Mouse (Mus musculus) ovary, adult 18-20 months (tissue): ENCODE data around the gene Qsox2.

ENCODE experiments used
- DNase-seq: peaks from one replicate; pipeline ENCODE4 v3.0.0; 2022; ENCODE audit warnings: low spot score, mixed read lengths

Qsox2 gene

DNA sequence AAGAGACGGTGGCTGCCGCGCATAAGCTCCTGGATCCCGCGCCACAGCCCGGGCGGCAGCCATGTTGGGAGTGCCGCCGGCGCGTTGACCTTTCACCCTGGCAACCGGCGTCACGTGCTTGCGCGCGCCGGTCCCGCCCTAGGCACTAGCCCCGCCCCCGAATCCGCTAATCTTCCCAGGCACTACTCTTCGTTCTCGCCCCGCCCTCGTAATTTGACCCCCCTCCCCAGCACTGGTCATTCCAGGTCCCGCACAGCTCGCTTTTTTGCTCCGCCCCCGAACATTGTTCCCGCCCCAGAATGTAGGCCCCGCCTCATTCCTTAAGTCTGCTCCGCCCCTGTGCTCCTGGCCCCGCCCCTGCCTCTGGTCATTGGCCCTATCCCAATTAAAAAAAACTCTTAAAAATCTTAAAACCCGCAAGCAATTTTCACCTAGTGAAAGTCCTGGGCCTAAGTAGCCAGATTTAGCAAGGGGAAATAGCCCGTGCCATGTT lies at the start of gene Qsox2:
Qsox2 (minus strand) TSS at position 236 of the 493 bp plus-strand sequence.
- DNase-seq, result peak; percentile 88

DNA sequence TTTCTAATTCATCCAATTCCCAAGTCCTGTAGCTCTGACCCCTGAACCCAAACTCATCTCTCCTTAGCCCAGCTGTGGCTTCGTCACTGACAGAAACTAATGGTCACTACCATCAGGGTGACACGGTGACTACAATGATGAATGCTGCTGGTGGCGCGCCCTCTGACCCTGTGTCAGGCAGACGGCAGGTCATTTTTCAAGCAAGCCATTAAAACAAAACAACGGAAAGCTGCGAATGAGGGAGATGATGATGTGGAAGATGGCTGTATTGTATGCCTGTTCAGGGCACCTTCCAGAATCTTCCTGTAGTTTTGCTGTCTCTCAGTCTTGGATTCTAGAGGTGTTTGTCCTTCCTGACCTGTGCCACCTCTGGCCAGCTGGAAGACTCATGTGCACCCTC lies 49.1 kb upstream of the Qsox2 start:
- no peak for DNase-seq

DNA sequence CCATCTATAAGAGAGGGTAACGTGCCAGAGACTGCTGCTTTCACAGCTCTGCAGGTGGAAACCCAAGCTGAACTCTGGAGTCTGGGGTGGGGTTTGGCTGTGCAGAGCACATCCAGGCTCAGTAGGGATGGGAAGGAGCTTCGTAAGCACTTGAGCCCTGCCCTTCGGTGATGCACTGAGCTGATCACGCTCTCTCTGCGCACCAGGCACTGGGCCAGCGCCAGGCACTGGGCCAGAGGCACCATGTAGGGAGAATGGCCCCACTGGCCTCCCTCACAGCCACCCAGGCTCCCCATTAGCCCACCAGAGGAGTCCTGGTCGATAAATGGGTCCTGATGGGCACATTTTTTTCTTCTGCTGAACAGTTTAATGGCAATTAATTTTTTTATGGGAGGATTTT lies 48.5 kb upstream of the Qsox2 start:
- DNase-seq, result no peak

DNA sequence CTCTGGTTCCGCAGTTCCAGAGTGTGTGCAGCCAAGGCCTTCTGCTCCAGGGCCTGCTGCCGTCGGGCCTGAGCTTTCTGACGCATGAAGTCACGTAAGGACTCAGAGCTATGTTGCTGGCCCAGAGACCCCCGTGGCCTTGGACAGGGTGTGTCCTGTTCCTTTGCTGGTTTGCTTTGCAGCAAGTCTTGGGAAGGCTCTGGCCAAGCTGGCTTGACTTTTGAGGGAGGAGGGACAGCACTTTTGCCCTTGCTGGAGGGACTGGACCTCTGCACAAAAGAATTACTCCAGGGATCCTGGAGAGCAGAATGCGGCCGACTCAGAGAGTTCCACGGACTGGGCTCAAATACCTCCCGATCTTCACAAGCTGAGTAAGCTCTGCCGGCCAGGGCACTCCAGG lies 43.3 kb upstream of the Qsox2 start:
- DNase-seq, result no peak

DNA sequence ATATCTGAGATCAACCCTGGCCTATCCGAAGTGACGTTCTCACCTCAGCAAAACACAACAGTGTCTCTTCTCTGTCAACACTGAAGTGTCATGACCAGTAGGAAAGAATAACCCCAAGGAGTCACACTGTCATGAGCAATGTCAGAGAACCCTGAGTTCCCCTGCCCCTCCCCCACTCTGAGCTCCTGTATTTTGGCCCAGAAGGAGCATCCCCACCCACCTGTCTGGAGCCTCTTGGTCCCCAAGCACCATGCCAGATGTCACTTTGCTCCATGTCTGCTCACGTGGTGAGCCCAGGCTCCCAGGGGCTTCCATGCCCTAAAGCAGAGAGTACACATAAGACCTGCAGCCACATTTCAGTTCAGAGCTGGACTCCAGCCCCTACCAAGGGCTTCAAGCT lies 42.4 kb upstream of the Qsox2 start:
- no peak for DNase-seq

DNA sequence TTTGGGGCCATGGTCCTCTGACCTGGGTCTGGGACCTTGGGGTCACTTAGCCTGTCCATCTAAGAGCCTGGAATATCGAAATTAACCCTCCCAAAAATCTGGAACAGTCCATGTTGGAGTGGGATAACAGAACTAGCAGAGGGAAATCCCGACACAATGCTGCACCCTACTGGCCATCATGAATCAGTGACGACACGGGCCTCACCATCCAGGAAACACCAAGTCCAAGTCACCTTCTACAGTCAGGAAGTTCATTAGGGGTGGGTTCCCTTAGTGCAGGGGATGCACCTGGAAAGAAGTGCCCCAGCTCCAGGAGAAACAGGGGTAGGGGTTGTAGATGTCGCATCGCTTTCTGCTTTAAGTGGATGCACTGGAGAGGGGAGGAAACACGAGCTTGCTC lies 36.3 kb upstream of the Qsox2 start:
- peak; percentile 12 for DNase-seq

DNA sequence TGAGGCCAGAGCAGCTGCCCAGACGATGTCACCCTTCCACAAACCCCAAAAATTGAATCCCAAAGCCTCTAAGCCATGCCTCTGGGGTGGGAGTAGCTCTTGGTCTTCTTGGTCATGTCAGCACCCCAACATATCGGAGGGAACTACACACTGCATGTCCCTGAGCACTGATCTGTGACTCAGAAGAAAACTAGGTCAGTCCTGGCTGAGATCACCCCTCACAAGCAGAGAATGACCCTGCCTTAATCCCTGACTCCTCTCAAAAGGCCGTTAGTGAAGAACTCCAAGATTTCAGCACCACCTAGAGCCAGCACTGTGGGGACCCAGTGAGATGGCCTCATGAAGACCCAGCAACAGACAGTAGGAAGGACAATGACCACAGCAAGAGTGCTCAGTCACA lies 30.9 kb upstream of the Qsox2 start:
- no peak for DNase-seq

DNA sequence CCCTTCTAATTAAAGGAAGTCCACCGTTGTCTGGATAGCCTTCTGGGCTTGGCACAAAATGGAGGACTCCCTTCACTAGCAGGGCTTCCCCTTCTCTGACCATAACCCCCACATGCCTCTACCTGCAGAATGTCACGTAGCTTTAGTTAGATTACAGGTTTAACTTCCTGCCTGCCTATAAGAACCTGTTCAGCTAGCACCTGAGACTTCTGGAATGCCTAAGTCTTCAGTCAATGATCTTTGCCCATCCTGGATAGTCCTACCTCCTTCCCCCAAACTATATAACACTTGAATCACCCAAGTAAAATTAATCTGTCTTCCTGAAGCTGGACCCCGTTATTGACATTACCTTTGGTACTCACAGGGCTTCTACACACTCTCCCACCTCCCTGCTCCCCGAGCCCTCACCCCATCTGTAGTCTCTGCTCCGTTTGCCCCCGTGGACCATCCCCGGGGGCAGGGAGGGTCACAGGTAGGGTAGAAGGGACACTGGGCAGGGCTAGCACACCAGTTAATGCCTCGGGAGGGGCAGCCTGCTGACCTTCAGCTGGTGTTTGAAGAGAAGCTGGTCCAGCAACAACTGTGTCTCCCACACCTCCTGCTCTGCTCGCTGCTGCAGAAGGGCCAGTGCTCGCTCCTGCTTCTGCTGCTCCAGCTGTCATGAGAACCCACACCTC lies 28.9 kb upstream of the Qsox2 start:
- no peak for DNase-seq

DNA sequence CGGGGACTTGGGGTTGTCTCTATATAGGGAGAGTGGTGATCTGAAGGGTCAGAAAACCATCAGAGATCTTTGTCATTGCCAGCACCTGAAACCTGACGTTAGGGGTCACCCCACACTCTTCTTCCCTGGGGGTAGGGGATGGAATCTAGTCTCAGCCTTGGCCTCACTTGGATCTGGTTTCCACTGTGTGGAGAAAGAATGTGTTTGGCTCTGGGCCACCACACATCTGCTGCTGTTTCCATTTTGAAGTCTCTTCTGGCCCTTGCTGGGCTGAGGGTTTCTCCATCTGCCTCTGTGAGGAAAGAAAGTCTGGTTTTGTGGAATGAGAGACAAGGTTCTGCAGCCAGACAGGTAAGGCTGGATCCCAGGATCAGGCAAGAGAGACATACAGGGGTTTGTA lies 27.8 kb upstream of the Qsox2 start:
- no peak for DNase-seq

DNA sequence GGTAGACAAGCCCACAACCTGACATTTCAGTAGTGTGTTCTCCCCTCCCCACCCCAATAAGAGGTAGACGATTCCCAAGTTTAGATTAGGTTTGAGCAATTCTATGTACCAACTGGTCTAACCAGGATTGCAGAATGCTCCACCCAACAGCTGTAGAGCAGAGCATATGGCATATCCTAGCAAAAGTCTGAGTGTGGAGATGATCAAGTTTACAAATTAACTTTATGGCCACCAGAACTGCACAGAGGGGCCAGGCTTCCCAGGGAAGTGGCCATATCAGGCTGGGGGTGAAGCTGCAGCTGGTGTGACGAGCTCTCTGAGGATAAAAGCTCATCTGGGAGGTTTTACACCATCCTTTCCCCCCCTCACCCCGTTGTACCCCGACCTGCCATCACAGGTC lies 27.3 kb upstream of the Qsox2 start:
- DNase-seq, result no peak

DNA sequence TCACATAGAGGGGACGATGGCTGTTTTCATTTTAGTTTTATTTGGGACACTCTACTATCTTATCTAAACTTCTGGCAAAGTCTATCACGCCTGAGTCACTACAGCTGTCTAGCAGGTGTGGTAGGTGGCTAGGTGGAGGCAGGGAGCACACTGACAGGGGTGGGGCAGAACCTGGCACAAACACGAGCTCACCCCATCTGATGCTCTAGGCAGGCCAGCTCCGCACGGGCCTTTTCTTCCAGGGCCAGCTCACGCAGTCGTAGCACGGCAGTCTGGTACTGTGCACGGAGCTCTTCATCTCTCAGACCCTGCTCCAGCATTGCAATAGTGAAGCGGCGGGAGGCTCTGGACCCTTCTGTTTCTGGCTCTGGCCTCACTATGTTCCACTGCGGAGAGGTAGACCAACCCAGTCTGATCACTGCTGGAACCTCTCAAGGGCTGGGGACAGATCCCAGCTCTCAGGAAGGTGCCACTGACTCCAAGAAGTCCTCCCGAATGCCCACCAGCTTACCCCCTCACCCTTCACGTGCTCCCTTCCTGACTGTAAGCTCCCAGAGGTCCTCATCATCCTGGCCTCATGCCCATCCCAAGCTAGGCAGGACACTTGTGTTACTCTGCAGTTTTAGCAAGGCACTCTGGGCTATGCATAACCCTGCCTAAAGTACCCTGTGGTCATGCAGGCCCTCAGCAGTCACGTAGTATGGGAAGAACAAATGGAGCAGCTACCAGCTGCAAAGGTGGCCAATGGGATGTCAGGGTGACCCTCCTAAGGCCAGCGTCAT lies 20.2 kb upstream of the Qsox2 start:
- no peak for DNase-seq

DNA sequence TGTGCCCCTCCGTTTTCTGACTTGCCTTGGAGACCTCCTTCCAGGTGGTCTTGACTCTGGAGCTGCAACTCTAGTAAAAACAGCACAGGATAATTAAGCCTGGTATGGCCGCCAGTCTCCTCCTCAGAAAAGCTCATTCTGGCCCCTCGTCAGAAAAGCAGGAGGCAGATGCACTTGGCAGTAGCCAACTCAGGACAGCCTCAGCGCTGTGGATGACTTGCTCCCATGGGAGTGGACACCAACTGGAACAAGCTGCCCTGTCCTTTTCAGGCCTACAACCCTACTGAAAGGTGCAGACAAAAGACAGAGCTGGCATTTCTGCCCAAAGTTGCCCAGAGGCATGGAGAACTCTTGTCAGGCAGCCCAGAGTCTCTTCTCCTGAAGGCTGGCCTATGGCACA lies 17.5 kb upstream of the Qsox2 start:
- DNase-seq, result no peak

DNA sequence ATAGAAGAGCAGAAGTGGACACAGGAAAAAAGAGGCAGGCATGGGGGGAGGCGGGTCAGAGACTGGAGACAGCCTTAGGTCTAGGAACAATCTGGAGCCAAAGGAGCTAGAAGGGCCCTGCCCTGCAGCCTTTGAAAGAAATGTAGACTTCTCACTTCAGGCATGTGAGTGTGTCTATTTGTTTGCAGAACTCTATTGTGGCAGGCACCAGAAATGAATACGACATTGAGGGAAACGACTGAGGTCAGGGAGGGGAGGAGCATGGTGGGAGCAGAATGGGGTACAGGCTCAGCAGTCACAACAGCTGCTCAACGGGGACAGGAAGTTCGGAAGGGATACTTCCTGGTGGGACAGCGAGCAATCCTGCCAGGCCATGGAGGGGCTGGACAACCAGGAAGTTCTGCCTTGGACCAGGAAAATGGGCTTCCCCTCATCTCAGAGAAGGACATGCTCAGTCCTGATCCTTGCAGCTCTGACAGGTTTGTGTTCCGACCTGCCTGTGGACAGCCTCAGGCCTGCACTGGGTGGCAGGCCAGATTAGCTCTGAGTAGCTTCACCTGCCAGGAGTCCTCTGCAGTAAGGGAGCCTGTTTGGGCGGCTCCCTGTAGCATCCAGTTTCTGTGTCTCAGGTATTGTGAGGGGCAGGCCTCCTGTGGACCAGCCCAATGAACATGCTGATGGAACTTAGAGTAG lies 15.3 kb upstream of the Qsox2 start:
- no peak for DNase-seq

DNA sequence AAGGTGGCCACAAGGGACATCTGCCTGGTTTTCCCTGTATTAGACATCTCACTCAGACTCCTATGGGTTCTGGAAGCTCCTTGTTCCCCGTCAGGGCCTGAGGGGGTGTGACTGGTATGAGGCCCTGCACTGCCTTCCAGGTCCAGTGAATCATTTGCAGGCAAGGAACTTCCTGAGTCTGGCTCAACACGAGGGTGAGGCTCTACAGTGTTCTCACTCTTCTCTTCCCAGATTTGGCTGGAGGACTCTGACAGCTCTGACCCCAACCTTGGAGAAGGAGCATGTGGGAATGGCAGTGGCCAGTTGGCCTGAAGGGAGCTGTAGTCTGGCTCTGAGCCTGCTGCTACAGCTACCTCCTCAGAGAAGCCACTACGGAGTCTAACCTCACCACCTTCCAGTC lies 10.2 kb upstream of the Qsox2 start:
- no peak for DNase-seq

DNA sequence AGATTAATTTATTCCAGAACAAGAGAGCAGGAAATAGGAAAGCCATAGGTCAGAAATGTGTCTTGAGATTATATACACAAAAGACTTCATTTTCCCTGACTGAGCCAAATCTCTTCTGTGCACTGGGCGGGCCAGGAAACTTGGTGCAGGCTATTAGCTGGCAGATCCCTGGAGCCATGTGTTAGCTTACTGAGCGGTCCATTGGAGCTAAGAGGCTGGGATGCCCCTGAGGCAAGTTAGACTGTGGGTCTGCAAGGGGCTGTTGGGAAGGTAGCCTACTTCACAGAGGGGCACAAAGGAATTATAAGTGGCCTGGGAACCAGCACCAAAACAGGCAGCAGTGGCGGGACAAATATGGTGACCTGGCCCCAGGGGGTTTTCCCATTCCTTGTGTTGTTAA lies 3.5 kb upstream of the Qsox2 start:
- DNase-seq, result no peak

DNA sequence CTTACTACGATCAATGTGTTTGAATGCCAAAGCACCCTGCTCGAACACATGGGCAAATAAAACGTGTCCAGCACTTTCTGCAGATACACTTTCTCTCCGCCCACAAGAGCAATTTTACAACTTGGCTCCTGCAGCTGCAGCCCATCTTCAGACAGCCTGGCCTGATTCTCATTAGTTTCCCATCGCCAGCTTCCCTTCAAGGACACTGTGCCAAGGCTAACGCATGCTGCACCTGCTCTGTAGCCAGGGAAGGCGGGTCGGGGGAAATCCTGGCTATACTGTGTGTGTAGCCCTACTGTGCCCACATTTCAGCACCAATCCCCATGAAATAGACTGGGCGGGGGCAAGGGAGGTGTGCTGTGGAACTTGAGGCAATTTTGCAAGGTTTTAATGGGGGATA lies 3.0 kb upstream of the Qsox2 start:
- no peak for DNase-seq

DNA sequence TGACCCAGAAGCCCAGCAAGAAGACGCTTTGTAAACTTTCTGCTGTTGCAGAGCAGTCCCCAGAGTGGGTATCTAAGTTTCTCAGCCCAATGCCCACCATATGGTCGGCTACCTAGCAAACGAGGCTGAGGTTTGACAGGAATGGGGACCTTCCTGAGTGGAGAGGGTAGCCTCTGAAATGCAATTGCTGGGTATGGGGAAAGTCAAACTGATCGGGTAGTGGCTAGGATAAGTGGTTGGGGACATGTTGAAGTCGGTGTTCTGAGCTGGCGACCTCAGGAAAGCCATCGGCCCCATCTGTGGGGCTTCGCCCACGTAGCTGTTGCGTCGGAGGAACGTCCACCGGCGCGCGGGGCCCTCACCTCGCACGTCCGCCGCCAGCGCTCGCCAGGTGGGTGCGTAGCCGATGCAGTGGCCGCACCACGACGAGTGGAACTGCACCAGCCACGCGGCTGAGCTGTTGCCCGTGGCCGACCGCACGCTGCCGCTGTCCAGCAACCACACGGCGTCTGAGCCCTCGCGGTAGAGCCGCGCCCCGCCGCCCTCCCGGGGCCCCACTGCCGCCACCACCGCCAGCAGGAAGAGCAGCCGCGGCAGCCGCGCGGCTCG lies 540 bp downstream of the Qsox2 start:
- DNase-seq, result no peak

DNA sequence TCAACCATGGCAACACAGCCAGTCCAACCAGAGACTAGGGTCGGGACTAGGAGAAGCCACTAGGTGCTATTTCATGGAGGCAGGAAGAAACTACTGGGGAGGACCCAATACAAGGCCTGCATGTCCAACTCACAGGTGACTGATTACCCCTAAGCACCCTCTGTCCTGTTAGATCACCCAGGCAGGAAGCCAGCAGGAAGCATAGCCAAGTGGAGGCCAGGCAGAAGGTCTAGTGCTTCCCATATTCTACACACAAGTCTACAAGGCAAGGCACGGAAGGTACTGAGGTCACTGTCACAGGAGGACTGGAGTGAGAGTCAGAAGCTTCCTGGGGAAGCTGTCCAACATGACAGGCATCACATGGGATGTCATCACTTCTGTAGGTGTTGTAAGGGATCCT lies 2.6 kb downstream of the Qsox2 start:
- DNase-seq, result no peak

DNA sequence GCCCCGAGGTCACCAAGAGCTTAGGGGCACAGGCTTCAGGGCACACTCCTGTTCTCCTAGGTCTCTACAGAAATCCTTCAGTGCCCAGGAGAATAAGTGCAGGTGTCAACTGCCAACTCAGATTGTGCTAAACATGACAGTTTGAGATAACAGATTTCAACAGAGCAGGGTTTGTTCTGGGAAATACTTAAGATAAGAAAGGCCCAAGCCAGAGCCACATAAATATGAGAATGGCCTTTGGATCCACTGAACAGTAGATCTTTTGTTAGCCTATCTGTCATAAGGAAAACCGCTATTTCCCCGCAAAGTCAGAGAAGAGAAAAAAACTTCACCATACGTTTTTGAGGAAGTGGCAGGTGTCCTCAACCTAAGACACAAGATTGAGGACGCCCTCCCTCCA lies 3.1 kb downstream of the Qsox2 start:
- DNase-seq, result no peak

DNA sequence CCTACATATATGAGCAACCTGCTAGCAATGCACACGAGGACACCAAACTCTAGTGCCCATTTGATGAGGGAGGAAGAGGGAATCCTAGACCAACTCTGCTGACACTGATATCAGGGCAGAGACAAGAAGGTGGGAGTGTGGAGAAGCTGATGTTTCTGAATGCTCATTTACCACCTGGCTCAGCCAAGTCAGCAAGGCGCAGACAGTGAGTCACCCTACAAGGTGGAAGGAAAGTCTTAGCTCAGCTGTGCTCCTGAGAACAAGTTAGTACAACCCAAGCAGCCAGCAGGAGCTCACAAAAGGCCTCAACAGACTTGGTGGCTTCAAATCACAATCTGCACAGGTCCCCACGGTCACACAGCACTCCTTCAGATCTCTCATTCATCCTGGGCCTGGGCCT lies 6.0 kb downstream of the Qsox2 start:
- DNase-seq, result no peak

DNA sequence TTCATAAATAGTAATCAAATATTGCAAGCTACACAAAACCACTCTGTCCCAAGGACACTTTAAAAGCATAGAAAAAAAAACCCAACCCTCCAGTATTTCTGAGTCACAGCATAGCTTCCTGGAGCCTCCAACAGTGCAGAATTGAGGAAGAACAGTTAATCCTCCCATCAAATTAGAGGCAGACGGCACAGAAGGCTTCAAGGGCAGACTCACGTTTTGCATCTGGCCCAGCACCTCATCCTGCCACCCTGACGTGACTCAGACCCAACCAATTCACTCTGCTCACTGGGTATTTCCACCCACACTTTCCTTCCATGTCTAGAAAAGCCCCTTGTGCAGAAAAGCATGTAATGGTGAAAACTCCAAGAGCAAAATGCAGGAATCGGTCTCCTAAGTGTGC lies 7.1 kb downstream of the Qsox2 start:
- no peak for DNase-seq

DNA sequence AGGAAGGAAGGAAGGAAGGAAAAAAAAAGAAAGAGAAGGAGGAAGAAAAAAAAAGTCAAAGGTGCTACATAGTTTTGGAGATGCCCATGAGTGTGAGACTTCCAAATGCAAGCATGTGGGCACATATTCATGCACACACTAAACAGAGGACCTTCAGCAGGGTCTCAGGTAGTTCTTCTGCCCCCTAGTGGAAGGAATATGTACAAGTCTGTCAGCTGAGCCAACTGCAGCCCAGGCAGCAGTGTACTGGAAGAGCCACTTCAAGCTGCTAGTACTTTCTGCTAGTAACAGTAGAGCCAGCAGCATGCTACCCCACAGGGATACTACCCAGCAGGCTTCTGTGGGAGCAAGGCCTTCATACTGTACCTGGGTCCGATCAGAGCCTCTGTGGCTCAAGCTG lies 9.5 kb downstream of the Qsox2 start:
- DNase-seq, result no peak

DNA sequence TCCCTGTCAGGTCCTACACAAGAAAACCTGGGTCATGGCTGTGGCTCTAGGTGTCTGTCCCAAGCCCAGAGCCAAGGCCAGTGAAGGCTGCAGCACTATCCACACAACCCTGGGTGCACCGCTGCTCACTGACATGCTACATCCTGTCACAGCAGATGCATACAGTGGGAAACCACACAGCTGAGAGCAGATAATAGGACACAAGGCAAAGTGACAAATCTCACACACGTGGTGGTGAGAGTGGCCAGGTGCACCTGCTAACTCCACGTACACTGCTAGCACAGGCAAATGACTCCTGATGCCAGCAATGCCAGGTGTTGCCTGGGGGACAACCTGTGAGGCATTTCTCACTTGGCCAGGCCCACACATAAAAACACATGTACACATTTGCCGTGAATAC lies 12.1 kb downstream of the Qsox2 start:
- no peak for DNase-seq
